Mouse (Mus musculus) c-Kit-positive CD71-positive TER-119-negative erythroid progenitor cells, embryonic 14.5 days (primary cell): ENCODE results near the gene Nme6.

Experiments used
- DNase-seq: peaks from one replicate; pipeline ENCODE4 v3.0.0-alpha.2; 2013; ENCODE audit warnings: low read depth

Nme6 gene

GRCm38 (mm10) chr9:109874797-109875691, 42.5 kb downstream of the Nme6 start, which contains the start of gene Cdc25a:
TSS of gene Cdc25a (plus strand) at chr9:109875579.
- DNase-seq: peak; percentile 99

GRCm38 (mm10) chr9:109875695-109876601, 43.4 kb downstream of the Nme6 start:
- no peak for DNase-seq

- DNase-seq: no peak
These were observed 44.2 kb downstream of the Nme6 start for GRCm38 (mm10) chr9:109876756-109877155.

- peak; percentile 34 for DNase-seq
These were observed 45.1 kb downstream of the Nme6 start for GRCm38 (mm10) chr9:109877666-109878065.

- no peak for DNase-seq
These were observed 46.8 kb downstream of the Nme6 start for GRCm38 (mm10) chr9:109879305-109879704.

- no peak for DNase-seq
These were observed 53.7 kb downstream of the Nme6 start for GRCm38 (mm10) chr9:109886259-109886658.

GRCm38 (mm10) chr9:109887321-109887720, 54.8 kb downstream of the Nme6 start:
- no peak for DNase-seq

- no peak for DNase-seq
These were observed 59.0 kb downstream of the Nme6 start for GRCm38 (mm10) chr9:109891501-109891900.
